Mouse (Mus musculus) 416B (cell line): Measurements from ENCODE around the gene Galnt15.
"Not testable (repeated sequence)": the region's sequence is repeated elsewhere in the genome, so short reads cannot be mapped to it uniquely, and the experiment has no call there.

ENCODE experiments used
- DNase-seq: peaks from one replicate; pipeline ENCODE4 v3.0.0; 2011; ENCODE audit warnings: low read depth

Galnt15 gene

DNA sequence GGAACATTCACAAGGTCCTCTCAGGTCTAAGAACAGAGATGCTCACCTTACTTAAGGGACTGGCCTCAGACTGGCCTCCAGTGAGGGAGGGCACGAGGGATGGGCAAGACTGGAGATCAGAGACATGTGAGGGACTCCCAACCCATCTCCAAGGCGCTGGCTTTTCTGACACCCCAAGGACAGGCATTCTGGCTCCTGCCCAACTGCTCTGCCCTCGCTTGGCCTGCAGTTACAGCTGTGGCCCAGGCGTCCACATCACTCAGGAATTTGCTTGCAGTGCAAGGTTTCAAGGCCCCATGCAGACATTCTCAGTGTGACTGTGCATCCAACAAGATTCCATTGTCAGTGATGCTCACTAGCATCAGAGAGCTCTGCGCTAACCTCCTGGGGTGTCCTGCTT is 7.7 kb downstream of the Galnt15 start:
- DNase-seq: no peak

DNA sequence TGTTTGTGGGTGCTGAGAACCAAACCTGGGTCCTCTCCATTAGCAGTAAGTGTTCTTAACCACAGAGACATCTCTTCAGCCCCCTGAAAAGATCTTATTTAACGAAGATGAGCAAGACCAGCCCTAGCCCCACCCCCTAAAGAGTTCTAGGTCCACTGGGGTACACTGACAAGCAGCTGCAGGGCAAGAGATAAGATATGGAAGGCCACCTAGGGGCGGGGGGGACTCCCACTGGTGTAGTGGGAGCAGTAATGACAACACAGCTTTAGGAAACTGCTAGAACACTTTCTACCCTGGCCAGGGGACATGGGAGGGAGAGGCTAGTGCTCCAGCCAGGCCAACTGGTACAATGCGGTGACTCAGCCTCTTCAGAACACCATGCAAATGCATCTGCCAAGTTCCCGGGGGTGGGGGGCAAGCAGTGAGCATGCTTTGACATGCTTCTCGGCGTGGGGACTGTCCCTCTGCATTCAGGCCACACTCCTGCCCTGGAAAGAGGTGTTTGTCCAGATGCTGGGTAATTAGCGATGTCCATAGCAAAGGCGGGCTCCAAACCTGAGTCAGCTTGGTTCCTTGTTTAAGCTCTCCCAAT is 9.0 kb downstream of the Galnt15 start:
- no peak for DNase-seq

DNA sequence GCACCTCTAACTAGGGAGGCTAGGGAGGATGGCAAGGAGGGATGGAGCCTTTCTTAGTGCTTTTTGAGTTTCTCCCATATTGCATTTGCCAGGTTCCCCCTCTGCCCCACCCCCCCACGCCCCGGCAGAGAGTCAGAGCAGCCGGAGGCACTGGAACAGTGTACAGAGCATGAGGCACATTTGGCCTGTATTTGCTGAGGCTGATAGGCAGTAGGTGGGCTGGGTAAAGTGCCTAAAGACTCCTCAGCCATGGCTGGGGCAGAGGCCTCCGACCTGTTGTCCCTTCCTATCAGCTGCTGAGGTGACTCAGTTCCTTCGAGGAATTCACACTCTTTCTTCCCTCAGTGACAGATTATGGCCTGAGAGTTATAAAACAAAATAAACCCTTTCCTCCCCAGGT is 13.3 kb downstream of the Galnt15 start:
- DNase-seq: no peak

DNA sequence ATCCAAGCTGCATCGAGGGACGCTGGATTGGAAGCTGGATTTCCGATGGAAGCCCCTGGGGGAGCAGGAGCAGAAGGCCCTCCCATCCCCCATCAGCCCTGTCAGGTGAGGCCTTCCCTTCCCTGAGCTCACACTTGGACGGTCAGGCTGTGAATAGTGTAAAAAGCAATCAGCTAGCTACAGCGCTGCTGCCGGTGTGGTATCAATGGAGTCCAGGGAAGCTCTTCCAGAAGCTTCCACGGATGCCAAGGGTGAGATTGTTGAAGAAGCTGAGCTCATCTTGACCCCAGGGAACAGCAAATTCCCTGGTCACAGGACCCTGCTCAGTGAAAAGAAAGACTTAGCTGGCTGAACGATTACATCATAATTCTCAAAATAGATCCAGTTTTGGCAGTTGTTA is 17.6 kb downstream of the Galnt15 start:
- DNase-seq: no peak

DNA sequence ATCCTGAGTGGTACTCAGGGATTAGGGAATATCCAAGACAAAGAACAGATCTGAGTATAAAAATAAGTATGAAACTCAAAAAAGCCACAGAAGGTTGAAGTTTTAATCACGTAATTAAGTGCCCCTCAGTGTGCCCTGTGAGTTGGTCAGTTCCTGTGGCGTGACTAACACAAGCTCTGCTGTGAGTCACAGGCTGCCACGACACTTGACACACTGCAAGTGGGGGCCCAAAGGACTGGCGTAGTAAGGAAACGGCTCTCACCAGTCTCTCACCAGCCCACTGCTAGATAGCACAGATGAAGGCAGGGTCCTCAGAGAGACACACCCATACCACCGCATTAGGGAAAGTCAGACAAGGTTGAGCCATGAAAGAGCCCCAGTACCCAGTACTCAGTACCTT is 21.4 kb downstream of the Galnt15 start:
- DNase-seq: peak; percentile 54

DNA sequence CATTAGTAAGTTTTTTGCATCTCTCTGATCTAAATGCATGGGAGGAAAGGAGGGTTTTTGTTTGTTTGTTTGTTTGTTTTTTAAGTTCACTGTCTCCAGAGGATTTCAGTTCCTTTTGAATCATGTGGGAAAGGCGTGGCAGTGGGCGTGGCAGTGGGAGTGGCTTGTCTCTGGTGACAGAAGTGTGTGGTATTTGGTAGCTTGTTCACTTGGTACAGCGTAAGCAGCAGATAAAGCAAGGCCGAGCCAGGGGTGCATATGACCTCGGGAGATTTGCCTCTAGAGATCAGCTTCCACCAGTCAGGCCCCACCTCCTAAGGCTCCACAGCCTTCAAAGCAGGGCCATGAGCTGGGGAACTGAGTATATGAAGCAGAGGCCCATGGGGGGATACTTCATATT is 25.1 kb downstream of the Galnt15 start:
- no peak for DNase-seq

DNA sequence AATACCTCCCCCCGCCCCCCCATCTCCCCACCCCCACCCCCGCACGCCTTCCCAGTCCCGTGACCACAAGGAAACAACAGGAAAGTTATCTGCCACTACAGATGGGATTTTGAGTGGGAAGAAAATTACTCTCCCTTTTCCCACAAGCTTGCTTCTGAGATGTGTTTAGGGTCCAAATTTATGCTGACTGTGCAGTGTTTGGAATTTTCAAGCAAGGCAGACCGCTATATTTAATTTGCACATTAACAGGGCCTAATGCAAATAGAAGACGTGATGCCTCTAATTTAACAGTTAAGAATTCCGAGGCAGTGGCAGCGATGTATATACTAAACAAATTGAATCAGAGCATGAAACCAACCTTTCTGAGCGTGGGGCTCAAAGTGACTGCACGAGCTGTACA is 26.0 kb downstream of the Galnt15 start:
- DNase-seq: no peak

DNA sequence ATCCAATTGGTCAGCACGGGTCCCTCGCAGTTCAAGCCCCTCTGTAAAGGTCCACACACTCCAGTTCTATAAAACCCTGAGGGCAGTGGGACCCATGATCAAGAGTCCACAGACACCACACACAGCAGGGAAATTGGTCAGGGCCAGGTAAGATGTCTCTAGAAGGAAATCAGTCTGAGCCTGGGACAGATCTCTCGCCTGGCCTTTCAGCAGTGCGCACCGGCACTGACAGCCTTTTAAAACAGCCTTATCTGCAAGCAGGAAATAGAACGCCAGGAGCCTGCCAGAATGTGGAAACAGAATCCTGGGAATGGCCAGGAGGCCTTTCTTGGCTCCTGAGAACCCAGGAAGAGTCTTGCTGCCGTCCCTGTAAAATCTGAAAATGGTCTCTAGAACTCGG is 27.0 kb downstream of the Galnt15 start:
- no peak for DNase-seq

DNA sequence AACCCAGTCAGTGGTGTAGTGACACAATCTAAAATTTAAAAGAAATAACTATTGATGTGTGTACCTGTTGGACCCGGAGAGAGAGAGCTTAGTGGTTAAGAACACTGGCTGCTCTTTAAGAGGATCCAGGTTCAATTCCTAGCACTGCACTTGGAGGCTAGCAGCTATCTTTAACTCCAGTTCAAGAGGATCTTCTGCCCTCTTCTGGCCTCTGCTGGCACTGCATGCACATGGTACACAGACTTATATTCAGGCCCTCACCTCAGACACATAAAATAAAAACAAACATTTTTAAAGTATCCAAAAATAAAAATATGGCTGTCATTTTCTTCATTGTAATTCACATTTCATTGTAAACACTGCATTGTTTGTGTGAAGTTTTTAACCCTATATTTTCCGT is 27.9 kb downstream of the Galnt15 start:
- peak; percentile 45 for DNase-seq

DNA sequence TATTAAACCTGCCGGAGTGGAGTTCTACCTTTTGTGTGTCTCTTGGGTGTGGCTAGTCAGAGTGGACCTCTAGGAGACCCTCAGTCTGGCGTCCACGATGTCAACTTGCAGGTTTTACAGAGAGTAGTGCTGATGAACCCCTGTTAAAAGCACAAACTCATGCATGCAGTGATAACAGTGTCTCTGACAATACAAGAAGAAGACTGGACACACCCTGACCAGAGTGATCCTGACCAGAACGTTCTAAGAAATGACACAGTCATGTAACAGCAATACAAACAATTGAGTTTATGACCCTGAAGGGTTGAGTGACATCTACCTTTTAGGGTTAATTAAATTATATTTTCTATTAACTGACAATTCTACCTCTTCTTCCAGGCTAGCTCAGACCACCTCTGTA is 28.9 kb downstream of the Galnt15 start:
- DNase-seq: no peak

DNA sequence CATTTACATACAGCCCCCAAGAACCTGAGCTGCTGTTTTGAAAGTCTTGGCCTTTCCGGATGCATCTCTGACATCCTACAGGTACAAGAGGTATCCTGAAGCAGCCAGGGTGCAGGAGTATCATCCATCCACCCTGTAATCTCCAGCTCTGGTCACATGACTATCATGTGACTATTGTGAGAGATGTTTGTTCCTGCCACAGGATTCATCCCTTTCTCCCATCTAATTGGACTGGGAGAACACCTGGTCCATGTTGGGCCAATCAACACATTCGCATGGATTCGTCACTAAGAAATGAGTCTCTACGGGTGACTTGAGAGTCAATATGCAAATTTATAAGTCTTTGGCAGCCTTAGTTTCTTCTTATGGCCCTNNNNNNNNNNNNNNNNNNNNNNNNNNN is 32.6 kb downstream of the Galnt15 start:
- DNase-seq: no peak

DNA sequence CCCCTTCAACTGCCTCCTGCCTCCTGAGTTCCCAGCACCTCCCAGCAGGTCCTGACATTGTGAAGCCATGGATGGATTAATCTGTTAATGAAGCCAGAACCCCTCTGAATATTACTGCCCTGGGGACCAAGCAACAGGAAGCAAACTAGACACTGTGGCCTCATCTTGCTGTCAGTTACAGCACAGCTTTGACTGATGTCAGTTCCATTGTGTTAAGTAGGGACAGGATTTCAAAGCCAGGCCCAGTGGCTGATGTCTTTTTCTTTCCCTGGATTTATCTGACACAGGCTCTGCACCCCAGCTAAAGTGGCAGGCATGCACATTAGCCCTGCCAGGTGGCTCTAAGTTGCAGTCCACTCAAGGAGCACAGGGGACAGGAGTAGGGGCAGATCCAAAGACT is 44.0 kb downstream of the Galnt15 start:
- DNase-seq: no peak

DNA sequence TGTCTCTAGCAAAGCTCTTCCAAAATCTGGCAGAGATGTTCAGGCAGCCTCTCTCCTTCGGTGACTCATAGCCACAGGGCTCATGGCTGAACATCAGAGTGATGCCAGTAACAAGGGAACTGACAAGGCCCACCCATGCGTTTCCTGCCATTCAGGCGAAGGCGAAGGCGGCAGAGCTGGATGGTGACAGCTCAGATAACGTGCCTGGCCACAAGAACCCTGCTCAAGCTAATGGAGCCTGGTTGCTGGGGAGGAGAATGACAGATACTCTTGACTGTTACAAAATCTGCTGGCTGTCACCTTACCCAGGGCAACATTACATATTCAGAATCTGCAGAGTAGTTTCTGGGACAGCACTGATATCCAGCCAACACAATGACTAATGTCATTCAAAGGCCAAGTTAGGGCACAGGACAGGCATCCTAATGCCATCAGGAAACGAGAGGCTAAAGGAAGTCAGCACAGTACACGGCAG is 44.5 kb downstream of the Galnt15 start:
- DNase-seq: peak; percentile 90

DNA sequence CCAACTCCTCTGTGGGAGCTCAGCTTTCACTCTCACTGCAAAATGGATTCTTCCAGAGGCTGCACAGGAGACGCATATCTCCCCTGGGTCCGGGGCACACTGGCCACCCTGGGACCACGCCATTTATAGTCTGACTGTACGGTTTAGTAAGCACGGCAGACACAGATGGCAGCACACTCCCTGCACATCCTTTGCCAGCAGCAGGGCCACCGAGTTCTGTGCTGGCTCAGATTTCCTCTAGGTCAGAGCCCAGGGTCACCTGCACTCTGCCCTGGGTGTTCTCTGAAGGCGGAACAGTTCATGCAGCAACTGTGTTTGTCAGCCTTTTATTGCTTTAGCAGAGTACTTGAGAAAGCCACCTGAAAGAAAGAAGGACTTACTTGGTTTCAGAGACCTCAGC is 45.1 kb downstream of the Galnt15 start:
- no peak for DNase-seq

DNA sequence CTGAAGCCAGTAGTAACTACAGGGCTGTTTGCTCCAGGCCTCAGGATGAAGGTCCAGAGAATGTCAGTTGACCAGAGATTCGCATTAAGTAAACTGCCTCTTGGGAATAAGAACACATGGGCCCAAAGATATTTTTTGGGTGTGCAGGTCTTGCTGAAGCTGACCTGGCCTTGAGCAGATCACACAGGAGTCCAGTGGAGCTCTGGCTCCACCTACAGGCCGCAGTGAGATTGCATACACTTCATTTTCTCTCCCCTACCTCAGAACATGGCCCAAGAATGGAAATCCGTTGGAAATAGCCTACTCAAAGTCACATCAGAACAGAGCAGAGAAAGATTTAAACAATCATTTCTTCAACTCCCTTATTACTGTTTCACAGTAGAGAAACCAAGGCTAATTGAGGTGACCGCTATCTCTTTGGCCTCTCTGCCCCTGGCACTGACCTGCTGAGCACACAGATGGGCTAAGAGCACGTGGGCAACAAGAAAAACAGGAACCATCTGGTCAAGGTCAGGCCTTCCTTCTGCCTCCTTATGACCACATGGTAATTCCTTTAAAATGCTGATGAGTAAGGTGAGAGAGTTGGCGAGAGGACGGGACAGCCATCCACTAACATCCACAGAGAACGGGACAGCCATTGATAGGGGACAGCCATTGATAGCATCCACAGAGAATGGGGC is 48.2 kb downstream of the Galnt15 start:
- peak; percentile 91 for DNase-seq

DNA sequence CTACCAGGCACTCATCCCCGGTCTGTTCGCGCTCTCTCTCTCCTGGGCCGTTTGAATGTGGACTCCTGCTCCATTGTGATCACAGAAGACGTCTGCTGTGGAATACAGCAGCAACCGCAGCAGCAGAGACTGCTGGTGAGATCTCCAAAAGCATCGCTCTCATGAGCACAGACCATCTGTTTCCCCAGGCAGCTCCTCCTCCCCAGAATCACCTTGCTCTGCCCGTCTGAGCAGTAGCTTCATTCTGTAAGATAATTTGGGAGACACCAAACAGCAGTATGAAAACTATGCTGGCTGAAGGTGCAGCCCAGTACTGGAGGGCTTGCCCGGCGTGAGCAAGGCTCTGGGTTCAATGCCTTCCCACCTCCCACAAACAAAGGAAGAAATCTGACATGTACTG is 52.2 kb downstream of the Galnt15 start:
- no peak for DNase-seq

DNA sequence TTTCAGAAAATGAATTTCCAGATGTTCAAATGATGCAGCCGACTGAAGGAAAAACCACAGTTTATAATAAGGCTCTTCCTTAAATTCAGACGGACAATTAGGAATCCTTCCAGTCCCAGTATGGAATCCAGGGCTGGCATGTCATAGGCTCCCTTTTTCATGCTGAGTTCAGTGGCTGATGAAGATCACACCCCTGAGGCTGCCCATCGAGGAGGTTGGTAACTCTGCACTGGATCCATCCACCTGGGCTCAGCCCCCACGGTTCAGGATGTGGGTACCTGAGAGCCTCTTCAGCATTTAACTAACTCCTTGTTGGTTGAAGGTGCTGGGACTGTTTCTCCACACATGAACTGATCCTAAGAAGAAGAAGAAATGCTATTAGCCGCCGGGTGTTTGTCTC is 54.1 kb downstream of the Galnt15 start:
- DNase-seq: no peak

DNA sequence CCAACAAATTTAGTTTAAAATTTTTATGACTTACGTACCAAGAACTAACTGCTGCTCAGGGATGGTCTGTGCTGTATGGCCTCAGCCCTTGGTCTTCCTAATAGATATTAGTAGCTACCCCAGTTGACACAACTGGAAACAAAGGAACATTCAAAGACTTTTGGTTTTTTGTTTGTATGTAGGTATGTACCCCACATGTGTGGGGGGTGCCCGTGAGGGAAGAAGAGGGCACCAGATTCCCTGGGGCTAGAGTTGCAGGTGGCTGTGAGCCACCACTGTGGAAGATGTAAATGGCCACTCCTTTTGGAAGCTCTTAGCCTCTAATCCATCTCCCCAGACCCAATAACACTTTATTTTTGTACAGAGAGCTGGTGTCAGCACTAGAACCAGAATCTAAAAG is 54.7 kb downstream of the Galnt15 start:
- no peak for DNase-seq

DNA sequence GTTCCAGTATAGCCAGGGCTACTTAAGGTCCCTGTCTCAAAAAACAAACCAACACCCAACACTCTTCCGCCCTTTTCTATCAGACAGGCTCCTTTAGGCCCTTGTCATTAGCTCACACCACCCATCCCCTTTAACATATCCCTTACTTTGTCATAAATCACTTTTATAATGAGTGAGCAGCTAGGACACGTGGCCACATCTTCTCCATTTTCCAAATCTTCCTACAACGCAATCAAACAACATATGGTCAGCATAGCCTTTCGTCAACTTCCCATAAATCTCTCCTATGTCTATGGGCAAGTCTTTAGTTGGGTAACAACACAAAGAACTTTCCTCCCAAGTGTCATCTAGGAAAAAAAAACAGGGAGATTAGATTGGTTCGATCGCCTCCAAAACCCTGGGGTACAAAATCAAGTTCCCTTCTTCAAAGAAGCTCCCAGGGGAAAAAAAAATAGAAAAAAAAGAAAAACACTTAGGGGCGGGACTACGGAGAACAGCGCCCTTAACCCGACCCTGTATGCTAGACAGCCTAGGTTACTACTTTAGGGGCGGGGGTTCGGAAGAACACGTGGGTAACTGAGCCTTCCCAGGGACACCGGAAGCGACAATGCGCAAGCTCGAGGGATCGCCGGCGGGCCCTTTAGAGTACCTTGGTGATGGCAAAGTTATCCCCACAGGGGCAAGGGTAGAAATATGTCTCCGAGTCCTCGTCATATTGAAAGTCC is 56.1 kb downstream of the Galnt15 start, which contains the start of gene Oxnad1:
TSS of gene Oxnad1 (plus strand) at position 614 of the 725 bp plus-strand sequence.
- DNase-seq: peak; percentile 98

DNA sequence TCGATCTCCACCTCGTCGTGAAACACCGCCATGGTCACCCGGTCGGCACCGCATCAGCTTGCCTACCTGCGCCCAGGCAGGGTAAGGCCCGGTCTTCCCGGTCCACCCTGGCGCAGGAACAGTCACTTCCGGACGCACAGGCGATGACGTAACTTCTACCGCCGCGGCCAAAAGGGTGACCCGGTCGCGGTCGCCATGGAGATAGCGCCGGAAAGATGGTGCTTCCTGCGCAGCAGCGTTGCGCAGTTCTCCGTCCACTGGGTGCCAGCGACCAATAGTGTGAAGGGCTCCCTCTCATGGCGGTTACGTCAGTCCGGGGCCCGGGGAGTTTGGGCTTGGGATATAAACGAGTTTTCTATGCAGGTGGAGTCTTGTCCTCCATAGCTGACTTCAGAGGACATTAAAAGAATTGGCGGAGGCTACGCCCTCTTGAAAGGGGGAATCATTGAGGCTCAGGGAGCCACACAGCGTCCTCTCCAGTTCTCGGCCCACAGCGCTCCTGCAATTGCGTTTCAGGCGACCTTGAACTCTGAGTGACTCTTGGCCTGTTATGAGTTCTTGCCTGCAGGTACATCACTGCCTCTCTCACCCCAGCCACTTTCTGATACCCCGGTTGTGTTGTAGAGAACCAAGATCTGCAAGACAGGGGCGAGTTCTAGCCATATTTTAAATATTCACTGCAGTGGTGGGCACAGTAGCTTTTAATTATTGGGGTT is 56.9 kb downstream of the Galnt15 start, which contains the start of gene Dph3:
TSS of gene Dph3 (minus strand) at position 244 of the 716 bp plus-strand sequence.
- DNase-seq: peak; percentile 99

DNA sequence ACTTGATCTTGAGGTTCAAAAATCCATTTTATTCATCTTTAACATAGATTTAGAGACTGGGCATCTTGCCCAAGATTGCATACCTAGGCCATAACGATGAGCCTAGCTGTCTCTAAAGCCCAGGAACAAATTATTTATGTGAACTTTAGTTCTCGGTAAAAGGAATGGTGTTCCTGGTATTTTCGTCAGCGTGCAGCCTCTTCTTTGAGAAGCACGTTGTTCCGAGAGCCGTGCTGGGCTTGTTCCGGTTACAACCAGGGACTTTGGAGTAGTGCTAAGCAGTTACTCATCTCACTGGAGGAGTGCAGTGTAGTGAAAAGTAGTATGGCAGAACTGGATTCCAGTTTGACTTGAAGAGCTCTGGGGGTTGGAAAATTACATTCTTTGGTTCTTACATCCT is 57.4 kb downstream of the Galnt15 start:
- peak; percentile 78 for DNase-seq

DNA sequence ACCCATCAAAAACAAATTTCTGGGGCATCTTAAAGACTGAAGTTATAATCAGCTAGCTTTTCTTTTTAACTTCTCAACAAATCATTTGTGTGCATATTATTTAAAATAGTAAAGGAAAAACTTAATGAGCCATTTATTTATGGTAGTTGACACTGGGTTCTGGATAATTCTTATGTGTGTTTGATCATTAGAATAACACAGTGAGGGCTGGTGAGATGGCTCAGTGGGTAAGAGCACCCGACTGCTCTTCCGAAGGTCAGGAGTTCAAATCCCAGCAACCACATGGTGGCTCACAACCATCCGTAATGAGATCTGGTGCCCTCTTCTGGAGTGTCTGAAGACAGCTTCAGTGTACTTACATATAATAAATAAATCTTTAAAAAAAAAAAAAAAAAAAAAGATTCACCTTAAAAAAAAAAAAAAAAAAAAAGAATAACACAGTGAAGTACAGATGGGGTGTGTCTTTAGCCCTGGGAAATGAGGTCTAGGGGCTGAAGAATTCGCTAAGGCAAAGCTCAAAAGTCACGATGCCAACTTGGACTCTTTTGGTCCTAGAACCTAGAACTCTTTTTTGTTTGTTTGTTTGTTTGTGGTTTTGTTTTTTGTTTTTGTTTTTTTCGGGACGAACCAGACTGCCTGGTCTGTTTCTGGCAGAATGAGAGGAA is 58.9 kb downstream of the Galnt15 start:
- DNase-seq: not testable (repeated sequence)
